Mouse (Mus musculus): ENCODE data around the gene Trpm5. TPM values are rescaled to one million over a fixed set of nuclear protein-coding genes. Genes with fewer than 3 reads are reported as not detected.

Trpm5 gene
- polyA plus RNA-seq, 1 experiment from 2014 or later: 1.1 TPM

GRCm38 (mm10) chr7:143108200-143108599 is 13.8 kb upstream of the Trpm5 start:
- Histone ChIP-seq H3K4me2 (ENCODE audit: low read length) (no peak overlapping the region), H3K27ac (ENCODE audit: low read length) (no peak overlapping the region), H3K9me3 (ENCODE audit: control insufficient read depth, low read length) (no peaks in the 10 kb centered on the region), H3K4me1 (replicated peaks; ENCODE audit: control insufficient read depth, insufficient read depth, low read length) (peaks cover 7% of the 10 kb centered on the region), H3K27me3 (replicated peaks; ENCODE audit: control insufficient read depth, insufficient read depth, low read length) (peaks cover 47% of the 10 kb centered on the region), H3K4me3 (replicated peaks; ENCODE audit: low read length) (no peak overlapping the region), H3K9ac (replicated peaks; ENCODE audit: low read depth, low read length) (no peak overlapping the region), H3K36me3 (ENCODE audit: control insufficient read depth, insufficient read depth) (no peaks in the 10 kb centered on the region)
- ATAC-seq: no peak
- WGBS: 35% methylated on average over 5 of the region's 5 CpGs

GRCm38 (mm10) chr7:143106672-143107465 is 12.4 kb upstream of the Trpm5 start:
- Histone ChIP-seq H3K9me3 (ENCODE audit: control insufficient read depth, low read length) (no peaks in the 10 kb centered on the region), H3K9ac (replicated peaks; ENCODE audit: low read depth, low read length) (no peak overlapping the region), H3K36me3 (ENCODE audit: control insufficient read depth, insufficient read depth) (no peaks in the 10 kb centered on the region), H3K27me3 (replicated peaks; ENCODE audit: control insufficient read depth, insufficient read depth, low read length) (peaks cover 47% of the 10 kb centered on the region), H3K4me3 (replicated peaks; ENCODE audit: low read length) (peak overlapping the region; percentile 33), H3K4me1 (replicated peaks; ENCODE audit: control insufficient read depth, insufficient read depth, low read length) (peaks cover 7% of the 10 kb centered on the region), H3K4me2 (ENCODE audit: low read length) (peak overlapping the region; percentile 50), H3K27ac (ENCODE audit: low read length) (no peak overlapping the region)
- ATAC-seq: no peak
- WGBS: 8% methylated on average over 56 of the region's 57 CpGs

- no peaks in the 10 kb centered on the region for H3K9me3 ChIP-seq (ENCODE audit: control insufficient read depth, low read length)
- H3K4me2 ChIP-seq (ENCODE audit: low read length): peak within 1 kb of the TSS; percentile 50
- no peak within 1 kb of the TSS for H3K9ac ChIP-seq (replicated peaks; ENCODE audit: low read depth, low read length)
- peak within 1 kb of the TSS; percentile 33 for H3K4me3 ChIP-seq (replicated peaks; ENCODE audit: low read length)
- peaks cover 47% of the 10 kb centered on the region for H3K27me3 ChIP-seq (replicated peaks; ENCODE audit: control insufficient read depth, insufficient read depth, low read length)
- no peak for ATAC-seq
- H3K36me3 ChIP-seq (ENCODE audit: control insufficient read depth, insufficient read depth): no peaks in the 10 kb centered on the region
- 74% methylated on average over 4 of the region's 4 CpGs for WGBS
- H3K4me1 ChIP-seq (replicated peaks; ENCODE audit: control insufficient read depth, insufficient read depth, low read length): peaks cover 7% of the 10 kb centered on the region
- H3K27ac ChIP-seq (ENCODE audit: low read length): no peak within 1 kb of the TSS
Observed at GRCm38 (mm10) chr7:143106062-143106461, 11.6 kb upstream of the Trpm5 start, which contains the start of gene Kcnq1. TSS of gene Kcnq1 (plus strand) at chr7:143106362.

GRCm38 (mm10) chr7:143105258-143105897 is 10.9 kb upstream of the Trpm5 start:
- Histone ChIP-seq H3K4me3 (replicated peaks; ENCODE audit: low read length) (no peak overlapping the region), H3K4me2 (ENCODE audit: low read length) (no peak overlapping the region), H3K4me1 (replicated peaks; ENCODE audit: control insufficient read depth, insufficient read depth, low read length) (peaks cover 7% of the 10 kb centered on the region), H3K36me3 (ENCODE audit: control insufficient read depth, insufficient read depth) (no peaks in the 10 kb centered on the region), H3K9ac (replicated peaks; ENCODE audit: low read depth, low read length) (no peak overlapping the region), H3K27ac (ENCODE audit: low read length) (no peak overlapping the region), H3K9me3 (ENCODE audit: control insufficient read depth, low read length) (no peaks in the 10 kb centered on the region), H3K27me3 (replicated peaks; ENCODE audit: control insufficient read depth, insufficient read depth, low read length) (peaks cover 47% of the 10 kb centered on the region)
- WGBS: 61% methylated on average over 11 of the region's 11 CpGs
- ATAC-seq: no peak

- Histone ChIP-seq H3K4me3 (replicated peaks; ENCODE audit: low read length) (no peak overlapping the region), H3K36me3 (ENCODE audit: control insufficient read depth, insufficient read depth) (no peaks in the 10 kb centered on the region), H3K27ac (ENCODE audit: low read length) (no peak overlapping the region), H3K4me1 (replicated peaks; ENCODE audit: control insufficient read depth, insufficient read depth, low read length) (no peaks in the 10 kb centered on the region), H3K9me3 (ENCODE audit: control insufficient read depth, low read length) (no peaks in the 10 kb centered on the region), H3K27me3 (replicated peaks; ENCODE audit: control insufficient read depth, insufficient read depth, low read length) (peaks cover 8% of the 10 kb centered on the region), H3K9ac (replicated peaks; ENCODE audit: low read depth, low read length) (no peak overlapping the region), H3K4me2 (ENCODE audit: low read length) (no peak overlapping the region)
- no peak for ATAC-seq
- 77% methylated on average over 4 of the region's 4 CpGs for WGBS
Observed at GRCm38 (mm10) chr7:143100759-143101158, 6.3 kb upstream of the Trpm5 start.

GRCm38 (mm10) chr7:143095554-143095907 is 1.1 kb upstream of the Trpm5 start:
- no peaks in the 10 kb centered on the region for H3K4me1 ChIP-seq (replicated peaks; ENCODE audit: control insufficient read depth, insufficient read depth, low read length)
- H3K9ac ChIP-seq (replicated peaks; ENCODE audit: low read depth, low read length): no peak overlapping the region
- H3K27ac ChIP-seq (ENCODE audit: low read length): no peak overlapping the region
- 45% methylated on average over 1 of the region's 1 CpGs for WGBS
- no peaks in the 10 kb centered on the region for H3K9me3 ChIP-seq (ENCODE audit: control insufficient read depth, low read length)
- no peak overlapping the region for H3K4me2 ChIP-seq (ENCODE audit: low read length)
- no peak for ATAC-seq
- no peak overlapping the region for H3K4me3 ChIP-seq (replicated peaks; ENCODE audit: low read length)
- H3K36me3 ChIP-seq (ENCODE audit: control insufficient read depth, insufficient read depth): no peaks in the 10 kb centered on the region
- no peaks in the 10 kb centered on the region for H3K27me3 ChIP-seq (replicated peaks; ENCODE audit: control insufficient read depth, insufficient read depth, low read length)

- 71% methylated on average over 3 of the region's 3 CpGs for WGBS
- Histone ChIP-seq H3K27me3 (replicated peaks; ENCODE audit: control insufficient read depth, insufficient read depth, low read length) (no peaks in the 10 kb centered on the region), H3K36me3 (ENCODE audit: control insufficient read depth, insufficient read depth) (no peaks in the 10 kb centered on the region), H3K4me1 (replicated peaks; ENCODE audit: control insufficient read depth, insufficient read depth, low read length) (no peaks in the 10 kb centered on the region), H3K4me3 (replicated peaks; ENCODE audit: low read length) (no peak overlapping the region), H3K27ac (ENCODE audit: low read length) (no peak overlapping the region), H3K9me3 (ENCODE audit: control insufficient read depth, low read length) (no peaks in the 10 kb centered on the region), H3K4me2 (ENCODE audit: low read length) (no peak overlapping the region), H3K9ac (replicated peaks; ENCODE audit: low read depth, low read length) (no peak overlapping the region)
- ATAC-seq: no peak
Observed at GRCm38 (mm10) chr7:143093847-143094246, 595 bp downstream of the Trpm5 start.

GRCm38 (mm10) chr7:143087070-143087579 is 7.3 kb downstream of the Trpm5 start:
- 37% methylated on average over 4 of the region's 4 CpGs for WGBS
- Histone ChIP-seq H3K27me3 (replicated peaks; ENCODE audit: control insufficient read depth, insufficient read depth, low read length) (no peaks in the 10 kb centered on the region), H3K4me3 (replicated peaks; ENCODE audit: low read length) (no peak overlapping the region), H3K36me3 (ENCODE audit: control insufficient read depth, insufficient read depth) (no peaks in the 10 kb centered on the region), H3K27ac (ENCODE audit: low read length) (no peak overlapping the region), H3K4me1 (replicated peaks; ENCODE audit: control insufficient read depth, insufficient read depth, low read length) (peaks cover 3% of the 10 kb centered on the region), H3K9ac (replicated peaks; ENCODE audit: low read depth, low read length) (0 out of 2 replicates have a peak overlapping the region, but pooled peaks have one; percentile 11), H3K9me3 (ENCODE audit: control insufficient read depth, low read length) (no peaks in the 10 kb centered on the region), H3K4me2 (ENCODE audit: low read length) (no peak overlapping the region)
- peak; percentile 26; the same call in 1 of the 2 replicates for ATAC-seq

GRCm38 (mm10) chr7:143086366-143086765 is 8.1 kb downstream of the Trpm5 start:
- Histone ChIP-seq H3K4me3 (replicated peaks; ENCODE audit: low read length) (no peak overlapping the region), H3K36me3 (ENCODE audit: control insufficient read depth, insufficient read depth) (no peaks in the 10 kb centered on the region), H3K9me3 (ENCODE audit: control insufficient read depth, low read length) (no peaks in the 10 kb centered on the region), H3K9ac (replicated peaks; ENCODE audit: low read depth, low read length) (no peak overlapping the region), H3K4me1 (replicated peaks; ENCODE audit: control insufficient read depth, insufficient read depth, low read length) (peaks cover 3% of the 10 kb centered on the region), H3K4me2 (ENCODE audit: low read length) (no peak overlapping the region), H3K27me3 (replicated peaks; ENCODE audit: control insufficient read depth, insufficient read depth, low read length) (no peaks in the 10 kb centered on the region), H3K27ac (ENCODE audit: low read length) (no peak overlapping the region)
- WGBS: 45% methylated on average over 2 of the region's 2 CpGs
- no peak for ATAC-seq

All from forebrain, embryonic 16.5 days (tissue).